Mouse (Mus musculus) liver, embryonic 13.5 days (tissue): ENCODE data around the gene Pakap. TPM values are rescaled to one million over a fixed set of nuclear protein-coding genes. Genes with fewer than 3 reads are reported as not detected.

Experiments
- ATAC-seq: fragments of 200-750 bp; cut with Nextera tagmentation; 2 replicates; pipeline ENCODE4 v1.8.0; 2017; ENCODE audit warnings: low read depth, mild to moderate bottlenecking, moderate number of reproducible peaks, moderate library complexity
- DNase-seq: peaks from one replicate; pipeline ENCODE4 v3.0.0; 2022
- H3K27ac ChIP-seq: fragments of 300-500 bp; sonication (generic); 2 replicates; pipeline ENCODE4 v1.5.1; 2015; ENCODE audit warnings: moderate library complexity, mild to moderate bottlenecking, inconsistent platforms
- H3K27me3 ChIP-seq: fragments of 300-500 bp; sonication (generic); 2 replicates; pipeline ENCODE4 v1.6.1; 2015; ENCODE audit warnings: mild to moderate bottlenecking, inconsistent platforms
- H3K36me3 ChIP-seq: fragments of 300-500 bp; sonication (generic); 2 replicates; pipeline ENCODE4 v1.6.1; 2015; ENCODE audit warnings: mild to moderate bottlenecking, inconsistent platforms
- H3K4me1 ChIP-seq: fragments of 300-500 bp; sonication (generic); replicated peaks from 2 replicates; pipeline ENCODE4 v1.6.1; 2015; ENCODE audit warnings: inconsistent platforms
- H3K4me2 ChIP-seq: fragments of 300-500 bp; sonication (generic); 2 replicates; pipeline ENCODE4 v1.6.1; 2015; ENCODE audit warnings: inconsistent platforms, mild to moderate bottlenecking, moderate library complexity
- H3K4me3 ChIP-seq: fragments of 300-500 bp; sonication (generic); replicated peaks from 2 replicates; pipeline ENCODE4 v1.5.1; 2015; ENCODE audit warnings: mild to moderate bottlenecking, inconsistent platforms
- H3K9ac ChIP-seq: fragments of 300-500 bp; sonication (generic); 2 replicates; pipeline ENCODE4 v1.6.1; 2015; ENCODE audit warnings: mild to moderate bottlenecking, inconsistent platforms
- H3K9me3 ChIP-seq: fragments of 300-500 bp; sonication (generic); replicated peaks from 2 replicates; pipeline ENCODE4 v1.6.1; 2016; ENCODE audit warnings: inconsistent platforms
- WGBS: fragments of 180-500 bp; shearing (Covaris S2); methylation state at CpG from one replicate; pipeline ENCODE4 v1.1.7; 2015; ENCODE audit not compliant: insufficient replicate concordance; 5-methylcytosine and 5-hydroxymethylcytosine counted together
- polyA plus RNA-seq: library from polyadenylated mRNA; unstranded; fragments of >200 nt; fragmentation: Nextera tagmentation; extraction: Ambion mirVana; gene quantifications from 2 replicates; pipeline ENCODE4 v1.2.1, GENCODE M21; 2015

The Pakap gene
- 1.2 and 1.3 TPM in 2 replicates for polyA plus RNA-seq

- ATAC-seq = no peak
- WGBS = 2% methylated on average over 51 of the region's 51 CpGs
These were observed at the start of gene Pakap for GRCm38 (mm10) chr4:57567666-57568206. Gene Pakap, plus strand, starts transcription at chr4:57568179.

GRCm38 (mm10) chr4:57523456-57523855, 44.5 kb upstream of the Pakap start:
- Histone ChIP-seq H3K36me3 (no peaks in the 10 kb centered on the region), H3K4me1 (no peaks in the 10 kb centered on the region), H3K9me3 (no peaks in the 10 kb centered on the region), H3K27me3 (no peaks in the 10 kb centered on the region), H3K27ac (no peak overlapping the region), H3K4me2 (no peak overlapping the region), H3K4me3 (no peak overlapping the region), H3K9ac (no peak overlapping the region)
- WGBS = 84% methylated on average over 15 of the region's 15 CpGs
- DNase-seq (no peak), ATAC-seq (no peak)

More at GRCm38 (mm10) chr4:57567666-57568206, at the start of gene Pakap:
- no peak for DNase-seq
- H3K9ac ChIP-seq = peak within 1 kb of the TSS; percentile 26; the same call in 1 of the 2 replicates
- peak within 1 kb of the TSS; percentile 53 for H3K4me2 ChIP-seq
- peaks cover 27% of the 10 kb centered on the region for H3K27me3 ChIP-seq
- H3K9me3 ChIP-seq = no peaks in the 10 kb centered on the region
- H3K36me3 ChIP-seq = no peaks in the 10 kb centered on the region
- no peaks in the 10 kb centered on the region for H3K4me1 ChIP-seq
- peak within 1 kb of the TSS; percentile 33 for H3K4me3 ChIP-seq
- H3K27ac ChIP-seq = no peak within 1 kb of the TSS

GRCm38 (mm10) chr4:57524461-57524860, 43.5 kb upstream of the Pakap start:
- Histone ChIP-seq H3K4me2 (no peak overlapping the region), H3K9ac (no peak overlapping the region), H3K27me3 (no peaks in the 10 kb centered on the region), H3K27ac (no peak overlapping the region), H3K4me1 (no peaks in the 10 kb centered on the region), H3K36me3 (no peaks in the 10 kb centered on the region), H3K4me3 (no peak overlapping the region), H3K9me3 (no peaks in the 10 kb centered on the region)
- DNase-seq = no peak
- ATAC-seq = no peak
- WGBS = 61% methylated on average over 3 of the region's 3 CpGs

- Histone ChIP-seq H3K4me2 (no peak overlapping the region), H3K9ac (no peak overlapping the region), H3K36me3 (no peaks in the 10 kb centered on the region), H3K27ac (no peak overlapping the region), H3K9me3 (no peaks in the 10 kb centered on the region), H3K4me1 (no peaks in the 10 kb centered on the region), H3K27me3 (no peaks in the 10 kb centered on the region), H3K4me3 (no peak overlapping the region)
- 51% methylated on average over 9 of the region's 9 CpGs for WGBS
- DNase-seq (no peak), ATAC-seq (no peak)
These were observed 42.6 kb upstream of the Pakap start for GRCm38 (mm10) chr4:57525221-57526011.

GRCm38 (mm10) chr4:57528296-57528695, 39.7 kb upstream of the Pakap start:
- no peak for ATAC-seq
- Histone ChIP-seq H3K4me3 (no peak overlapping the region), H3K27me3 (no peaks in the 10 kb centered on the region), H3K9me3 (no peaks in the 10 kb centered on the region), H3K27ac (no peak overlapping the region), H3K4me2 (no peak overlapping the region), H3K9ac (no peak overlapping the region), H3K36me3 (no peaks in the 10 kb centered on the region), H3K4me1 (no peaks in the 10 kb centered on the region)
- DNase-seq = no peak

DNA sequence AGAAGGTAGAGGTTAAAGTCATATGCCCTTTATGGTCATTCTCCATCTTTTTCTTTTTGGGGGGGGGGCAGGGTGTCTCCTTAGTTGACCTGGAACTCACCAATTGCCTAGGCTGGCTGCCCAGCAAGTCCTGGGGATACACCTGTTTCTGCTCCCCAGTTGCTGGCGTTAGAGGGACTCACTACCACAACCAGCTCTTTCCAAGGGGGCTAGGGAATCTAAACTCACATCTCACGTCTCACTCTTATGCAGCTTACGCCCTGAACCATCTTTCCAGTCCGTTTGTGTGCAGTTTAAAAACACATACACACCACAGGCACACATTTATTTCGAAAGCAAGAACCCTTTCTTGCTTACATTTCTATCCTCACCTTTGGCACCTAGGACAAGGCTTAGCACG, 34.3 kb upstream of the Pakap start:
- no peak overlapping the region for H3K27ac ChIP-seq
- WGBS = 53% methylated on average over 6 of the region's 6 CpGs
- no peak for ATAC-seq

DNA sequence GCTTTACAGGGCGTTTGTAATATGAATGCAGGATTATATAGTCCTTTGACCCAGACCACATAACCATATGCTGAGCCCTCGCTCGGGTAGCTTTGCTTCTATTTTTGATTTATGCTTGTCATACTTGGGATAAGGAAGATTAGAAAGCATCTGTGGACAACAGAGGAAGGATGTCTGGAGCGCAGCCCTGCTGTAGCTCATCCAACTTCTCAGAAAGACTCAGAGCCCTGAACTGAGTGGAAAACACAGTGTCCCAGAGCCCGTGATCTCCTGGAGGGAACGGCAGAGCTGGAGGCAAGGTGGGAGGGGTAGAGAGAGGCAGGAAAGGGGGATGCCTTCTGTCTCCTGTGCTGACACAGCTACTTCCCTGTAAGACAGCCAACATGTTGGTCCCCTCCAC, 33.7 kb upstream of the Pakap start:
- no peaks in the 10 kb centered on the region for H3K9me3 ChIP-seq
- no peak overlapping the region for H3K4me2 ChIP-seq
- 61% methylated on average over 6 of the region's 6 CpGs for WGBS
- H3K36me3 ChIP-seq = no peaks in the 10 kb centered on the region
- no peaks in the 10 kb centered on the region for H3K27me3 ChIP-seq
- H3K4me3 ChIP-seq = no peak overlapping the region
- no peak for DNase-seq
- H3K4me1 ChIP-seq = no peaks in the 10 kb centered on the region
- no peak overlapping the region for H3K9ac ChIP-seq
- no peak overlapping the region for H3K27ac ChIP-seq
- no peak for ATAC-seq

More for the DNA sequence above, 34.3 kb upstream of the Pakap start:
- H3K36me3 ChIP-seq = no peaks in the 10 kb centered on the region
- H3K9ac ChIP-seq = no peak overlapping the region
- H3K27me3 ChIP-seq = no peaks in the 10 kb centered on the region
- no peak for DNase-seq
- H3K4me3 ChIP-seq = no peak overlapping the region
- H3K9me3 ChIP-seq = no peaks in the 10 kb centered on the region
- H3K4me1 ChIP-seq = no peaks in the 10 kb centered on the region
- no peak overlapping the region for H3K4me2 ChIP-seq

GRCm38 (mm10) chr4:57535087-57535486, 32.9 kb upstream of the Pakap start:
- Histone ChIP-seq H3K9ac (no peak overlapping the region), H3K27ac (no peak overlapping the region)

DNA sequence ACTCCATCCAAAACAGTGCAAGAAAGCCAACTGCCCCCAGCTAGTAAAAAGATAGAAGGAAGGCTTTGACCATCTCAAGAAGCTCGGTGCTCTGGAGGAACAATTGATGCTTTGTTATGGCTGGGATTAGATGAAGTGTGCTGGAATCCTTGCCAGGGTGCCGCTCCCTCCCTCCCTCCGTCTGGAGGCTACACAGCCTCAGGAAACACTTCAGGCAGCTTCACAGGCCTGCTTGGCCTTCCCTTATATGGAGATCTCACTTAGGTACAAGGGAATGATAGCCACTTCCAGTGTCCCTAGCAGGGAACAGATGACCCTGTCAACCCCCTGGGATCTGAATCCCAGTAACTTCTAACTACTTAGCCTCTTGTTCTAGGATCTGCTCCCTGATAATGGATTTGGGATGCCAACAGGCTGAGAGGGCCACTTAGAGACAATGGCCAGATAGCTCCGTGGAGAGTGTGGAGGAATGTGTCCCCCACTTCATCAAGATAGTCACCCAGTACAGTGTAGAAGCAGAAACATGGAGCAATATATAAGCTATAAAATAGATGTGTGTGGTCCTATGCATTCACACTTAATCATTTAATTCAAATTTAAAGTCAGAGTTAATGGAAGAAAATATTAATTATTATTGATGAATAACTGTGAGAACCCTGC, 29.8 kb upstream of the Pakap start:
- 37% methylated on average over 4 of the region's 4 CpGs for WGBS
- no peak for DNase-seq
- no peak overlapping the region for H3K4me2 ChIP-seq
- H3K9me3 ChIP-seq = no peaks in the 10 kb centered on the region
- H3K27ac ChIP-seq = no peak overlapping the region
- H3K4me1 ChIP-seq = no peaks in the 10 kb centered on the region
- no peaks in the 10 kb centered on the region for H3K27me3 ChIP-seq
- no peak for ATAC-seq
- H3K4me3 ChIP-seq = no peak overlapping the region
- no peaks in the 10 kb centered on the region for H3K36me3 ChIP-seq
- no peak overlapping the region for H3K9ac ChIP-seq

More at GRCm38 (mm10) chr4:57535087-57535486, 32.9 kb upstream of the Pakap start:
- no peaks in the 10 kb centered on the region for H3K27me3 ChIP-seq
- H3K4me1 ChIP-seq = no peaks in the 10 kb centered on the region
- H3K4me2 ChIP-seq = no peak overlapping the region
- DNase-seq (no peak), ATAC-seq (no peak)
- no peaks in the 10 kb centered on the region for H3K36me3 ChIP-seq
- no peak overlapping the region for H3K4me3 ChIP-seq
- 60% methylated on average over 4 of the region's 4 CpGs for WGBS
- no peaks in the 10 kb centered on the region for H3K9me3 ChIP-seq

GRCm38 (mm10) chr4:57543692-57544256, 24.2 kb upstream of the Pakap start:
- no peaks in the 10 kb centered on the region for H3K4me1 ChIP-seq
- H3K9ac ChIP-seq = no peak overlapping the region
- no peak overlapping the region for H3K4me3 ChIP-seq
- H3K27me3 ChIP-seq = no peaks in the 10 kb centered on the region
- no peak for DNase-seq
- H3K4me2 ChIP-seq = no peak overlapping the region
- H3K27ac ChIP-seq = no peak overlapping the region
- 18% methylated on average over 6 of the region's 6 CpGs for WGBS
- no peaks in the 10 kb centered on the region for H3K36me3 ChIP-seq
- no peak for ATAC-seq
- no peaks in the 10 kb centered on the region for H3K9me3 ChIP-seq

- ATAC-seq = no peak
- DNase-seq = no peak
- Histone ChIP-seq H3K27me3 (no peaks in the 10 kb centered on the region), H3K9me3 (no peaks in the 10 kb centered on the region), H3K27ac (no peak overlapping the region), H3K4me2 (no peak overlapping the region), H3K36me3 (no peaks in the 10 kb centered on the region), H3K4me1 (no peaks in the 10 kb centered on the region), H3K4me3 (no peak overlapping the region), H3K9ac (no peak overlapping the region)
- WGBS = 67% methylated on average over 7 of the region's 7 CpGs
These were observed 20.2 kb upstream of the Pakap start for GRCm38 (mm10) chr4:57547785-57548184.
